Mouse (Mus musculus) lung, adult 2 months (tissue): ENCODE results near the gene Fam189a2.

Source experiments
- CTCF ChIP-seq: fragments of 200-500 bp; IDR thresholded peaks from 2 replicates; pipeline ENCODE4 v1.5.1; 2011; ENCODE audit warnings: mild to moderate bottlenecking, low read length, control low read depth; ENCODE audit not compliant: insufficient read depth
- POLR2A ChIP-seq: fragments of 200-500 bp; IDR thresholded peaks from 2 replicates; pipeline ENCODE4 v1.6.1; 2011; ENCODE audit warnings: low read depth, mild to moderate bottlenecking, control low read depth, low read length, borderline replicate concordance; ENCODE audit errors: extremely low read depth

DNA sequence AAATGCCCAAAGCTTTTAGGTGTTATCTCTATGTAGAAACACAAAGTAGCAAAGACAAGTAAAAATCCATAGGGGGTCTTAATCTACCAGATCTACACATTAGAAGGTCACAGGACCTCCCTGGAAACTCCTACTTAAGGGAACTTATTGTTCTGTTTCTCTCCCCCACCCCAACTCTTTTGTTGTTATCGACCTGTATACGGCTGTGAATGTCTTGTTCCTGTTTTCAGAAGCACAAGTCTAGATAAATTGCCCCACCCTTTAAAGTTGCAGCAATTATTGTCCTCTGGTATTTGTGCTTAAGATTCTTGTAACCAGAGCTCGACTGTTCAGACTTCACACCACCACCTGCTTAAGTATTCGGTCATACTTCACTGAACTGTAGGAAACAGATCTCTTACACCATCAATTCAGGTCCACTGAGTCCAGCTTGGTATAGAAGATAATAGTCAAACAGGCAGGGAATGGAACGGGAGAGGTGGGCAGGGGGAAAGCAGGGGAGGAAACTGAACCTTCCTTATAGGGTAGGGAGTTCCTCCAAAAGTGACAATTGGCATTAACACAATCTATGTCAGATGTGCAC is 1.9 kb upstream of the Fam189a2 start:
- TF ChIP-seq CTCF, result no peak
- no peak for TF ChIP-seq POLR2A
